Mouse (Mus musculus) embryonic fibroblast, embryonic 13.5 days (primary cell): ENCODE measurements around the gene Wdr18.

Experiments used
- CTCF ChIP-seq: IDR thresholded peaks from 2 replicates; pipeline ENCODE4 v1.5.1; 2011; ENCODE audit warnings: mild to moderate bottlenecking, control low read depth, low read length, moderate library complexity, borderline replicate concordance; ENCODE audit not compliant: insufficient read depth
- POLR2A ChIP-seq: IDR thresholded peaks from 2 replicates; pipeline ENCODE4 v1.6.1; 2011; ENCODE audit warnings: low read depth, mild to moderate bottlenecking, control low read depth, low read length, moderate library complexity

DNA sequence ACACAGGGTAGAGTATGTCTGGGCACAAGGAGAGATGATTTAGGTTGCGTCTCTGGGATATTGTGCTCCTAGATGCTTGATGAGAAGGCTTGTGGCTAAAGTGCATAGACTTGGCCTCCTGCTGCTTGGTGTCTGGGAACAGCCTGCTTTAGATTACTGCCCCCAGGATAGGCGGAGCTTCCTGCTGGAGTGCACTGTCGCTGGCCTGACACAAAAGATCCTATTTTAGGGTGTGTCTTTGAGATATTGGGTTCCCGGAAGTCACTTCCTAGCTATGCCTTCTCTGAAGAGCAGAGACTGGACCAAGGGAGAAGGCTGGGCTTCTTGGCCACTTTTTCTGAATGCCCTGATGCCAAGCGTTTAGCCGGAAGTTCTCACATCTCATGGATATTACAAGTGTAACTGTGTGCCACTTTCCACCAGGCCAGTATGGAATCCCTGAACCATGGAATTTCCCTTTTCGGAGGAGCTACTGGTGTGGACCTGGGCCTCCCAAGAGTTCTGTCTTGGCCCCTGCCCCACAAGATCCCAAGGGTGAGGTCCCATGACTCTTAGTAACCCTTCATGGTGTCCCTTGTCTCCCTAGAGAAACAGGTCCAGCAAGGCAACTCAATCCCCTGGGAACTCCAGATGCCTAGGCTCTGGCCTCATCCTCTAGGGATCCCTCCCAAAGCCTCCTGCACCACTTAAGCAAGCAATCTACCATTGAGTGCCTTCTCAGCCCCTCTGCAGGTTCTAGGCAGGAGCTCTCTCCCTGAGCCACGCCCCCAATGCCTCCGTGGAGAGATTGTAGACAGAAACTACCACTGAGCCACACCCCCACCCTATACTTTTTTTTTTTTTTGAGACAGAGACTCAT, 43.7 kb downstream of the Wdr18 start:
- no peak for TF ChIP-seq CTCF
- no peak for TF ChIP-seq POLR2A
